Mouse (Mus musculus) forebrain, embryonic 15.5 days (tissue): Measurements from ENCODE around the gene Tmem217. TPM values are rescaled to one million over a fixed set of nuclear protein-coding genes. Genes with fewer than 3 reads are reported as not detected.

Experiments
- ATAC-seq: fragments of 200-750 bp; cut with Nextera tagmentation; replicated peaks from 2 replicates; pipeline ENCODE4 v1.8.0; 2017; ENCODE audit warnings: mild to moderate bottlenecking, moderate TSS enrichment, moderate library complexity
- H3K27ac ChIP-seq: fragments of 300-500 bp; sonication (generic); replicated peaks from 2 replicates; pipeline ENCODE4 v1.5.1; 2015; ENCODE audit warnings: mild to moderate bottlenecking, inconsistent platforms
- H3K27me3 ChIP-seq: fragments of 300-500 bp; sonication (generic); 2 replicates; pipeline ENCODE4 v1.6.1; 2015; ENCODE audit warnings: inconsistent platforms
- H3K36me3 ChIP-seq: fragments of 300-500 bp; sonication (generic); 2 replicates; pipeline ENCODE4 v1.6.1; 2015; ENCODE audit warnings: mild to moderate bottlenecking, inconsistent platforms
- H3K4me1 ChIP-seq: fragments of 300-500 bp; sonication (generic); 2 replicates; pipeline ENCODE4 v1.6.1; 2015; ENCODE audit warnings: inconsistent platforms
- H3K4me2 ChIP-seq: fragments of 300-500 bp; sonication (generic); replicated peaks from 2 replicates; pipeline ENCODE4 v1.6.1; 2015; ENCODE audit warnings: mild to moderate bottlenecking, inconsistent platforms
- H3K4me3 ChIP-seq: fragments of 300-500 bp; sonication (generic); 2 replicates; pipeline ENCODE4 v1.5.1; 2015; ENCODE audit warnings: mild to moderate bottlenecking, inconsistent platforms
- H3K9ac ChIP-seq: fragments of 300-500 bp; sonication (generic); replicated peaks from 2 replicates; pipeline ENCODE4 v1.6.1; 2015; ENCODE audit warnings: mild to moderate bottlenecking, inconsistent platforms
- H3K9me3 ChIP-seq: fragments of 300-500 bp; sonication (generic); 2 replicates; pipeline ENCODE4 v1.6.1; 2016; ENCODE audit warnings: inconsistent platforms
- WGBS: fragments of 180-500 bp; shearing (Covaris S2); methylation state at CpG from one replicate; pipeline ENCODE4 v1.1.7; 2015; ENCODE audit warnings: mixed read lengths; 5-methylcytosine and 5-hydroxymethylcytosine counted together
- polyA plus RNA-seq: library from polyadenylated mRNA; unstranded; fragments of >200 nt; fragmentation: Nextera tagmentation; extraction: Ambion mirVana; gene quantifications from 2 replicates; pipeline ENCODE4 v1.2.1, GENCODE M21; 2015

Tmem217 gene
- polyA plus RNA-seq, 1 experiment from 2014 or later: 1.6 TPM

- Histone ChIP-seq H3K27me3 (no peaks in the 10 kb centered on the region), H3K9ac (no peak overlapping the region), H3K4me3 (no peak overlapping the region), H3K4me1 (peaks cover 19% of the 10 kb centered on the region), H3K36me3 (no peaks in the 10 kb centered on the region), H3K9me3 (no peaks in the 10 kb centered on the region), H3K27ac (no peak overlapping the region), H3K4me2 (no peak overlapping the region)
- 62% methylated on average over 3 of the region's 3 CpGs for WGBS
- no peak for ATAC-seq
These were observed 3.7 kb downstream of the Tmem217 start for GRCm38 (mm10) chr17:29548494-29548893.

DNA sequence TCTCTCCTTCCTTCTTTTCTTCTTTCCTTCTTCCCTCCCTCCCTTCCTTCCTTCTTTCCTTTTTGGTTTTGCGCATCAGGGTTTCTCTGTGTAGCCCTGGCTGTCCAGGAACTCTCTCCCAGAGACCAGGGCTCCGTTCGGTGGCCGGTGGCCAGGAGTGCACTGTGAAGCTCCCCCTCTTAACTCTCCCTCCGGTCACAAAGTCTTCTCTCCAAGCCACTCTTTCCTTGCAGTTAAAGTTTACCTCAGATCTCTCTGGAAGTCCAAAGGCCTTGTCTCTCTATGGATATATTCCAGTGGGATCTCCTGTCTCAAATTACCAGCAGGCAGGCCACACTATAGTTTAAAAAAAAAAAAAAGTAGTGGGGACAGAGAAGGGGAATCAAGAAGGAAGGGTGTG is 6.9 kb downstream of the Tmem217 start:
- Histone ChIP-seq H3K4me3 (no peak overlapping the region), H3K36me3 (no peaks in the 10 kb centered on the region), H3K4me2 (no peak overlapping the region), H3K27me3 (no peaks in the 10 kb centered on the region), H3K9ac (no peak overlapping the region), H3K9me3 (no peaks in the 10 kb centered on the region), H3K4me1 (peaks cover 7% of the 10 kb centered on the region), H3K27ac (no peak overlapping the region)
- 95% methylated on average over 5 of the region's 5 CpGs for WGBS
- ATAC-seq: no peak

- WGBS: 78% methylated on average over 2 of the region's 2 CpGs
- no peak overlapping the region for H3K27ac ChIP-seq
- H3K36me3 ChIP-seq: no peaks in the 10 kb centered on the region
- H3K4me1 ChIP-seq: no peaks in the 10 kb centered on the region
- no peak for ATAC-seq
- H3K27me3 ChIP-seq: no peaks in the 10 kb centered on the region
- H3K9ac ChIP-seq: no peak overlapping the region
- H3K4me3 ChIP-seq: no peak overlapping the region
- no peaks in the 10 kb centered on the region for H3K9me3 ChIP-seq
- no peak overlapping the region for H3K4me2 ChIP-seq
These were observed 8.1 kb downstream of the Tmem217 start for GRCm38 (mm10) chr17:29544064-29544463.

GRCm38 (mm10) chr17:29542831-29543690 is 9.1 kb downstream of the Tmem217 start:
- no peak overlapping the region for H3K9ac ChIP-seq
- no peaks in the 10 kb centered on the region for H3K27me3 ChIP-seq
- no peak for ATAC-seq
- no peaks in the 10 kb centered on the region for H3K9me3 ChIP-seq
- no peak overlapping the region for H3K27ac ChIP-seq
- 72% methylated on average over 19 of the region's 19 CpGs for WGBS
- no peaks in the 10 kb centered on the region for H3K36me3 ChIP-seq
- no peaks in the 10 kb centered on the region for H3K4me1 ChIP-seq
- no peak overlapping the region for H3K4me3 ChIP-seq
- no peak overlapping the region for H3K4me2 ChIP-seq

- Histone ChIP-seq H3K4me2 (no peak overlapping the region), H3K27me3 (no peaks in the 10 kb centered on the region), H3K27ac (no peak overlapping the region), H3K9me3 (no peaks in the 10 kb centered on the region), H3K36me3 (no peaks in the 10 kb centered on the region), H3K4me3 (no peak overlapping the region), H3K9ac (no peak overlapping the region), H3K4me1 (no peaks in the 10 kb centered on the region)
- 74% methylated on average over 14 of the region's 14 CpGs for WGBS
- ATAC-seq: no peak
These were observed 10.8 kb downstream of the Tmem217 start for GRCm38 (mm10) chr17:29541419-29541818.

GRCm38 (mm10) chr17:29540426-29540825 is 11.8 kb downstream of the Tmem217 start:
- Histone ChIP-seq H3K9ac (no peak overlapping the region), H3K27me3 (no peaks in the 10 kb centered on the region), H3K4me3 (no peak overlapping the region), H3K36me3 (no peaks in the 10 kb centered on the region), H3K27ac (no peak overlapping the region), H3K4me1 (no peaks in the 10 kb centered on the region), H3K4me2 (no peak overlapping the region), H3K9me3 (no peaks in the 10 kb centered on the region)
- WGBS: 88% methylated on average over 8 of the region's 8 CpGs
- ATAC-seq: no peak

DNA sequence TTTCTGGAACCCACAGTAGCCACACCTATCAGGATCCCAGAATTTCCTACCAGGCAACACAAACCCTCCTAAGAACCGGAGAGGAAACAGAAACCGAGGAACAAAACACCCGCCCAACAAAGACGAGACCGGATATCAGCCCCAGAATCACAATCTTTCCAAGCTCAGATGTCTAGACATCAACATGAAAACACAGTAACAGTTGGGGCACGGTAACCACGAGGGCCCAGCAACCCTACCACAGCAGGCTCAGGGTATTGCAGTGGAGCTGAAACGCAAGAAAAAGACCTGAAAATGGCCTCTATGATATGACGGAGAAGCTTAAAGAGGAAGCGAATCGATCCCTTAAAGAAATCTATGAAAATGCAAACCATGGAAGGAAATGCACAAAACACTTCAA is 18.3 kb downstream of the Tmem217 start:
- no peak overlapping the region for H3K27ac ChIP-seq
- WGBS: 91% methylated on average over 11 of the region's 11 CpGs
- no peaks in the 10 kb centered on the region for H3K4me1 ChIP-seq
- H3K27me3 ChIP-seq: no peaks in the 10 kb centered on the region
- H3K36me3 ChIP-seq: no peaks in the 10 kb centered on the region
- no peak overlapping the region for H3K4me3 ChIP-seq
- ATAC-seq: no peak
- no peak overlapping the region for H3K4me2 ChIP-seq
- no peak overlapping the region for H3K9ac ChIP-seq
- no peaks in the 10 kb centered on the region for H3K9me3 ChIP-seq

- no peak overlapping the region for H3K4me2 ChIP-seq
These were observed 20.3 kb downstream of the Tmem217 start for GRCm38 (mm10) chr17:29531757-29532384.

DNA sequence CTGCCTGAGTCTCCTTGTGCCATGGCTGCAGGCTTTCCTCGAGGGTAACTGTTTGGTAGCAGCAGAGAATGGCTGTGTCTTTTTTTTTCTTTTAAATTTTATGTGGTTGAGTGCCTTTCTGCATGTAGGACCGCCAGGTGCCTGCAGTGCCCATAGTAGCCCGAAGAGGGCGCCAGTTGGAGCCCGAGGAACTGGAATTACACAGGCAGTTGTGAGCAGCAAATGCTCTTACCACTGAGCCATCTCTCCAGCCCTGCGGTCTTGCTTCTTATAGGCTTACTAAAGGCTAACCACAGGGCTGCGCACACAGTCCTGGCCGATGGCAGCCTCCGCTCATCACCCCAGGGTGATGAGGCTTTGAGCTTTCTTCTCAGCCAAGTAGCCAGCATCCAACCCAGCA is 20.9 kb downstream of the Tmem217 start:
- no peak for ATAC-seq
- no peak overlapping the region for H3K9ac ChIP-seq
- no peaks in the 10 kb centered on the region for H3K9me3 ChIP-seq
- no peaks in the 10 kb centered on the region for H3K36me3 ChIP-seq
- WGBS: 80% methylated on average over 9 of the region's 9 CpGs
- H3K4me2 ChIP-seq: no peak overlapping the region
- H3K4me3 ChIP-seq: no peak overlapping the region
- no peak overlapping the region for H3K27ac ChIP-seq
- H3K27me3 ChIP-seq: no peaks in the 10 kb centered on the region
- no peaks in the 10 kb centered on the region for H3K4me1 ChIP-seq

More at GRCm38 (mm10) chr17:29531757-29532384, 20.3 kb downstream of the Tmem217 start:
- H3K4me1 ChIP-seq: no peaks in the 10 kb centered on the region
- H3K36me3 ChIP-seq: no peaks in the 10 kb centered on the region
- no peaks in the 10 kb centered on the region for H3K9me3 ChIP-seq
- H3K9ac ChIP-seq: no peak overlapping the region
- no peak overlapping the region for H3K4me3 ChIP-seq
- no peak overlapping the region for H3K27ac ChIP-seq
- no peak for ATAC-seq
- 43% methylated on average over 10 of the region's 10 CpGs for WGBS
- no peaks in the 10 kb centered on the region for H3K27me3 ChIP-seq

DNA sequence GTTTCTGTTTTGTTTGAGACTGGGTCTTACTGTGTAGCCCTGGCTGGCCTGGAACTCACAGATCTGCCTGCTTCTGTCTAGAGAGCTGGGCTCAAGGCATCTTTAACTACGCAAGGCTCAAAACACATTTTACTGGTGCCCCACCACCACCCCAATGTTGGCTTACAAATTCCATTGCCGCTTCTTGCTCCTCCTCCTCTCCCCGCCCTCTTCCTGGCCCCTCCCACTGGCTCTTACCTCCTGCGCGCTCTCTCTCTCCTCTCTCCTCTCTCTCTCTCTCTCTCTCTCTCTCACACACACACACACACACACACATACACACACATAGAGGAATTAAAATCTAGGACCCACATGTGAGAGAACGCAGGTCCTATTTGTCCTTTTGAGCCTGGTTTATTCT is 21.7 kb downstream of the Tmem217 start:
- Histone ChIP-seq H3K27ac (no peak overlapping the region), H3K4me1 (no peaks in the 10 kb centered on the region), H3K9me3 (no peaks in the 10 kb centered on the region), H3K27me3 (no peaks in the 10 kb centered on the region), H3K4me2 (no peak overlapping the region), H3K36me3 (no peaks in the 10 kb centered on the region), H3K9ac (no peak overlapping the region), H3K4me3 (no peak overlapping the region)
- 88% methylated on average over 4 of the region's 6 CpGs for WGBS
- no peak for ATAC-seq

GRCm38 (mm10) chr17:29528568-29529187 is 23.5 kb downstream of the Tmem217 start:
- H3K4me1 ChIP-seq: no peaks in the 10 kb centered on the region
- no peak overlapping the region for H3K9ac ChIP-seq
- 81% methylated on average over 8 of the region's 8 CpGs for WGBS
- no peak for ATAC-seq
- H3K27me3 ChIP-seq: no peaks in the 10 kb centered on the region
- no peaks in the 10 kb centered on the region for H3K36me3 ChIP-seq
- no peak overlapping the region for H3K4me2 ChIP-seq
- no peak overlapping the region for H3K27ac ChIP-seq
- no peak overlapping the region for H3K4me3 ChIP-seq
- H3K9me3 ChIP-seq: no peaks in the 10 kb centered on the region

DNA sequence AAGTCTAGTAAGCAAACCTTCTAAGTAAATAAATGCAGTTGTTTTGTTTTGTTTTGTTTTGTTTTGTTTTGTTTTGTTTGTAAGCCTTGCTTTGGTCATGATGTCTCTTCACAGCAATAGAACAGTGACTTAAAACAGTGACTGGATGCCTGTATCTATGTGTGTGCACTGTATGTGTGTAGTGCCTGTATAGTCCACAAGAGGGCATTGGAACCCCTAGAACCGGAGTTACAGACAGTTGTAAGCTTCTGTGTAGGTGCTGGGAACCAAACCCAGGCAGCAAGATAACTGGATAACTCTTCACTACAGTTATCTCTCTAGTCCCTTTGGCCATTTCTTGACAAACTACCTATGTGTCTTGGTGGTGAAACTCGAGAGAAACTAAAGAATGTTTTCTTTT is 26.6 kb downstream of the Tmem217 start:
- Histone ChIP-seq H3K36me3 (no peaks in the 10 kb centered on the region), H3K27ac (no peak overlapping the region), H3K4me2 (no peak overlapping the region), H3K4me1 (no peaks in the 10 kb centered on the region), H3K27me3 (no peaks in the 10 kb centered on the region), H3K9me3 (no peaks in the 10 kb centered on the region), H3K9ac (no peak overlapping the region), H3K4me3 (no peak overlapping the region)
- ATAC-seq: no peak
- 77% methylated on average over 2 of the region's 2 CpGs for WGBS
